Mouse (Mus musculus) hematopoietic multipotent progenitor cell, adult 10-12 weeks (in vitro differentiated cells): ENCODE results near the gene Nppc. TPM values are rescaled to one million over a fixed set of nuclear protein-coding genes. Genes with fewer than 3 reads are reported as not detected.

Source experiments
- polyA plus RNA-seq: library from polyadenylated mRNA; stranded (reverse); fragments of >175 nt; gene quantifications from 2 replicates; pipeline ENCODE4 v1.2.3, GENCODE M21; 2012; ENCODE audit warnings: low replicate concordance

Gene Nppc
- polyA plus RNA-seq, result not detected in 2 replicates

GRCm38 (mm10) chr1:86670279-86671038 is at the start of gene Nppc:
Gene Nppc (minus strand): TSS chr1:86670571.

GRCm38 (mm10) chr1:86703300-86703964 is 33.1 kb upstream of the Nppc start, which contains the start of gene Dis3l2:
Gene Dis3l2 (plus strand): TSS chr1:86703808.

Other genes with a start within 250 kb of the Nppc start
- gene Nmur1, start 244.3 kb downstream of the Nppc start, polyA plus RNA-seq, result 0.09 and 0.11 TPM in 2 replicates
- not detected in 2 replicates for gene Tex44, start 244.2 kb downstream of the Nppc start, polyA plus RNA-seq
- gene Ptma, start 143.8 kb downstream of the Nppc start, polyA plus RNA-seq, result 1,171 and 4,924 TPM in 2 replicates
- 21.1 and 42.1 TPM in 2 replicates for gene Pde6d, start 87.9 kb downstream of the Nppc start, polyA plus RNA-seq
- gene Cops7b, start 87.7 kb downstream of the Nppc start, polyA plus RNA-seq, result 21.6 and 36.8 TPM in 2 replicates
- 4.2 and 7.8 TPM in 2 replicates for gene Dis3l2, start 33.2 kb upstream of the Nppc start, polyA plus RNA-seq